Mouse (Mus musculus) small intestine, adult 2 months (tissue): ENCODE data around the gene Zmynd8.

ENCODE experiments used
- CTCF ChIP-seq: fragments of 200-500 bp; IDR thresholded peaks from 2 replicates; pipeline ENCODE4 v1.5.1; 2012; ENCODE audit warnings: low read depth, mild to moderate bottlenecking, control low read depth, inconsistent platforms, low read length, moderate library complexity, mixed read lengths; ENCODE audit not compliant: insufficient replicate concordance, insufficient read length; ENCODE audit errors: extremely low read depth
- POLR2A ChIP-seq: fragments of 200-500 bp; IDR thresholded peaks from 2 replicates; pipeline ENCODE4 v1.6.1; 2012; ENCODE audit warnings: low read depth, mild to moderate bottlenecking, control low read depth, inconsistent platforms, low read length, moderate library complexity

DNA sequence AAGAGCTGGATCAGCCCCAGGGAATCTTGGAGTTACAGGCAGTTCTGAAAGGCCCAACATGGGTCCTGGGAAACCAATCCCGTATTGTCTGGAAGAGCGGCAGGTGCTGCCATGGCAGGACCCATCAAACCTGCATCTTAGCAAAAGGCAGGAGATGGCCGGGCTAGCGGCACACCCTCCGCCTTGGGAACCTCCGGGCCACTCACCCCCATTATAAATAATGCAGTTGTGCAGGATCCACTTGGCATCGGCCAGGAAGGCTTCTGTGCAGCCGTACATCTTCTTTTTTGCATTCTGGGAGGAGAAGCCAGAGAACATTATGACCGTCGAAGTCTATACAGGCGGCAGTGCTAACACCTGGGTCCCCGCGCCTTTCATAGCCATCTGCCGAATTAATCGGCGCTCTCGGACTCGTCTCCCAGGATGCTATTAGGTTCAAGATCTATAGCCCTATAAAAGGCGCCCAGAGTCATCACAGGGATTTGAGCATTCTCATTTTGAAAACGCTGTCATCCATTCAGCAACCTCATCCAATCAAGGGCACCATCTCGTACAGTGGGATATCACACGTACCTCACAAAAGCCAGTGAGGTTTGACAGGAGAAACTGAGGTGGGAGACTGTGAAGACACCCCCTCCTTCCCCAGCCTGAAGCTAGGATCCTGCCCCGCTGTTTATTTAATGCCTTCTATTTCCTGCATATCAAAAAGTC is 60.1 kb downstream of the Zmynd8 start:
- no peak for TF ChIP-seq POLR2A
- TF ChIP-seq CTCF = no peak
